Mouse (Mus musculus) bone marrow macrophage, adult 2 months (primary cell): Measurements from ENCODE around the gene Kcnq5. TPM values are rescaled to one million over a fixed set of nuclear protein-coding genes. Genes with fewer than 3 reads are reported as not detected.

Experiments used
- H3K27ac ChIP-seq: 2 replicates; pipeline ENCODE4 v1.5.1; 2012; ENCODE audit warnings: low read depth, low read length; ENCODE audit not compliant: insufficient read depth
- H3K4me1 ChIP-seq: 2 replicates; pipeline ENCODE4 v1.6.1; 2012; ENCODE audit warnings: low read length; ENCODE audit not compliant: control insufficient read depth, insufficient read depth
- H3K4me3 ChIP-seq: 2 replicates; pipeline ENCODE4 v1.5.1; 2012; ENCODE audit warnings: mild to moderate bottlenecking, low read length, moderate library complexity; ENCODE audit not compliant: insufficient read depth
- CTCF ChIP-seq: IDR thresholded peaks from 2 replicates; pipeline ENCODE4 v1.5.1; 2012; ENCODE audit warnings: low read depth, mild to moderate bottlenecking, low read length, moderate library complexity
- POLR2A ChIP-seq: IDR thresholded peaks from 2 replicates; pipeline ENCODE4 v1.6.1; 2012; ENCODE audit warnings: mild to moderate bottlenecking, low read depth, low read length, borderline replicate concordance
- polyA plus RNA-seq: library from polyadenylated mRNA; stranded (reverse); fragments of >200 nt; gene quantifications from 2 replicates; pipeline ENCODE4 v1.2.4, GENCODE M21; 2012; ENCODE audit not compliant: missing spikeins, insufficient read depth, insufficient read length

Gene Kcnq5
- polyA plus RNA-seq, 1 experiment, result not detected

- no peak for TF ChIP-seq CTCF
- Histone ChIP-seq H3K4me3 (no peak overlapping the region), H3K27ac (no peak overlapping the region), H3K4me1 (no peaks in the 10 kb centered on the region)
These were observed 300.9 kb downstream of the Kcnq5 start for GRCm38 (mm10) chr1:21660840-21661239.

GRCm38 (mm10) chr1:21650820-21651219 lies 310.9 kb downstream of the Kcnq5 start:
- Histone ChIP-seq H3K4me1 (no peaks in the 10 kb centered on the region), H3K27ac (no peak overlapping the region), H3K4me3 (no peak overlapping the region)
- TF ChIP-seq CTCF (no peak), POLR2A (no peak)

- TF ChIP-seq POLR2A (no peak), CTCF (no peak)
- Histone ChIP-seq H3K4me3 (no peak overlapping the region), H3K4me1 (no peaks in the 10 kb centered on the region), H3K27ac (no peak overlapping the region)
These were observed 326.3 kb downstream of the Kcnq5 start for GRCm38 (mm10) chr1:21635406-21635805.

- H3K4me3 ChIP-seq, result no peak overlapping the region
- H3K4me1 ChIP-seq, result no peaks in the 10 kb centered on the region
- TF ChIP-seq CTCF (no peak), POLR2A (no peak)
- H3K27ac ChIP-seq, result no peak overlapping the region
These were observed 327.7 kb downstream of the Kcnq5 start for GRCm38 (mm10) chr1:21634013-21634412.

- Histone ChIP-seq H3K4me1 (no peaks in the 10 kb centered on the region), H3K27ac (no peak overlapping the region), H3K4me3 (no peak overlapping the region)
- TF ChIP-seq POLR2A (no peak), CTCF (no peak)
These were observed 339.3 kb downstream of the Kcnq5 start for GRCm38 (mm10) chr1:21622455-21622854.

GRCm38 (mm10) chr1:21622039-21622438 lies 339.7 kb downstream of the Kcnq5 start:
- TF ChIP-seq CTCF (no peak), POLR2A (no peak)
- Histone ChIP-seq H3K27ac (no peak overlapping the region), H3K4me1 (no peaks in the 10 kb centered on the region), H3K4me3 (no peak overlapping the region)

GRCm38 (mm10) chr1:21618712-21619111 lies 343.0 kb downstream of the Kcnq5 start:
- Histone ChIP-seq H3K4me3 (no peak overlapping the region), H3K27ac (no peak overlapping the region), H3K4me1 (peaks cover 7% of the 10 kb centered on the region)
- TF ChIP-seq CTCF (no peak), POLR2A (no peak)

- H3K4me1 ChIP-seq, result peaks cover 7% of the 10 kb centered on the region
- TF ChIP-seq CTCF, result no peak
- TF ChIP-seq POLR2A, result no peak
- H3K27ac ChIP-seq, result no peak overlapping the region
These were observed 345.1 kb downstream of the Kcnq5 start for GRCm38 (mm10) chr1:21616666-21617065.

GRCm38 (mm10) chr1:21613933-21614332 lies 347.8 kb downstream of the Kcnq5 start:
- no peak overlapping the region for H3K4me3 ChIP-seq
- TF ChIP-seq POLR2A, result no peak
- TF ChIP-seq CTCF, result no peak
- H3K4me1 ChIP-seq, result peaks cover 7% of the 10 kb centered on the region
- no peak overlapping the region for H3K27ac ChIP-seq

More at GRCm38 (mm10) chr1:21616666-21617065, 345.1 kb downstream of the Kcnq5 start:
- no peak overlapping the region for H3K4me3 ChIP-seq

GRCm38 (mm10) chr1:21604003-21604402 lies 357.7 kb downstream of the Kcnq5 start:
- H3K4me1 ChIP-seq, result no peaks in the 10 kb centered on the region
- TF ChIP-seq CTCF (no peak), POLR2A (no peak)
- no peak overlapping the region for H3K4me3 ChIP-seq
- no peak overlapping the region for H3K27ac ChIP-seq

- H3K27ac ChIP-seq, result no peak overlapping the region
- no peak overlapping the region for H3K4me3 ChIP-seq
- no peaks in the 10 kb centered on the region for H3K4me1 ChIP-seq
- TF ChIP-seq POLR2A, result no peak
- TF ChIP-seq CTCF, result no peak
These were observed 359.2 kb downstream of the Kcnq5 start for GRCm38 (mm10) chr1:21602567-21602966.
